Mouse (Mus musculus) ES-E14 (cell line): Measurements from ENCODE around the gene Ptprt. TPM values are rescaled to one million over a fixed set of nuclear protein-coding genes. Genes with fewer than 3 reads are reported as not detected.

ENCODE experiments used
- DNase-seq: peaks from one replicate; pipeline ENCODE4 v3.0.0-alpha.2; 2013; ENCODE audit warnings: low read depth, low spot score
- H3K27ac ChIP-seq: 2 replicates; pipeline ENCODE4 v1.5.1; 2012; ENCODE audit warnings: low read depth, mild to moderate bottlenecking, low read length, moderate library complexity, mixed read lengths; ENCODE audit not compliant: poor library complexity, insufficient read depth, severe bottlenecking
- H3K36me3 ChIP-seq: 2 replicates; pipeline ENCODE4 v1.6.1; 2012; ENCODE audit warnings: mild to moderate bottlenecking, low read length, moderate library complexity, mixed read lengths; ENCODE audit not compliant: control insufficient read depth, poor library complexity, insufficient read depth, severe bottlenecking
- H3K4me1 ChIP-seq, 2 experiments: fragments of 150-350 bp in 1 of 2; sonication (generic) in 1 of 2; 2 replicates each; pipeline ENCODE4 v1.6.1; 2012; ENCODE audit warnings: low read length in 2 of 2, mild to moderate bottlenecking in 1 of 2, mixed read lengths in 1 of 2; ENCODE audit not compliant: control insufficient read depth in 2 of 2, insufficient read depth in 2 of 2, poor library complexity in 1 of 2
- H3K4me3 ChIP-seq, 2 experiments: fragments of 150-350 bp in 1 of 2; sonication (generic) in 1 of 2; 2 replicates each; pipeline ENCODE4 v1.5.1; 2012; ENCODE audit warnings: low read length in 2 of 2, low read depth in 1 of 2, mild to moderate bottlenecking in 1 of 2, mixed read lengths in 1 of 2; ENCODE audit not compliant: insufficient read depth in 1 of 2, poor library complexity in 1 of 2, severe bottlenecking in 1 of 2
- H3K9ac ChIP-seq: 2 replicates; pipeline ENCODE4 v1.6.1; 2012; ENCODE audit warnings: low read depth, mild to moderate bottlenecking, low read length, mixed read lengths; ENCODE audit not compliant: poor library complexity, insufficient read depth, severe bottlenecking
- H3K9me3 ChIP-seq: fragments of 150-350 bp; sonication (generic); 2 replicates; pipeline ENCODE4 v1.6.1; 2012; ENCODE audit warnings: low read depth, mild to moderate bottlenecking, low read length; ENCODE audit not compliant: control insufficient read depth, insufficient read depth
- CHD2 ChIP-seq: IDR thresholded peaks from 2 replicates; pipeline ENCODE4 v1.6.1; 2014; ENCODE audit warnings: mild to moderate bottlenecking, low read depth, low read length, inconsistent platforms
- HCFC1 ChIP-seq: IDR thresholded peaks from 2 replicates; pipeline ENCODE4 v1.6.1; 2012; ENCODE audit warnings: low read length, inconsistent platforms, borderline replicate concordance; ENCODE audit not compliant: insufficient read depth
- MAFK ChIP-seq: IDR thresholded peaks from 2 replicates; pipeline ENCODE4 v1.6.1; 2014; ENCODE audit warnings: mild to moderate bottlenecking, low read depth, low read length, inconsistent platforms; ENCODE audit not compliant: insufficient read depth
- ZC3H11A ChIP-seq: IDR thresholded peaks from 2 replicates; pipeline ENCODE4 v1.6.1; 2012; ENCODE audit warnings: low read depth, mild to moderate bottlenecking, inconsistent platforms, low read length, borderline replicate concordance
- ZNF384 ChIP-seq: IDR thresholded peaks from 2 replicates; pipeline ENCODE4 v1.6.1; 2012; ENCODE audit warnings: low read depth, low read length, inconsistent platforms
- in situ Hi-C, 2 experiments: fragments of 600-800 bp; cut with MboI; formaldehyde crosslinking; loops; one replicate each; pipeline ENCODE4 v1.15.1; 2025; ENCODE audit warnings: low sequenced_read_pairs in 2 of 2, inconsistent platforms in 1 of 2; ENCODE audit not compliant: unreplicated experiment in 2 of 2
- total RNA-seq: library from RNA; depleted of rRNA; stranded (reverse); fragments of 300-350 nt; gene quantifications from 2 replicates; pipeline ENCODE4 v1.2.3, GENCODE M21; 2012

Gene Ptprt
- total RNA-seq, 1 experiment = 0.40 TPM

DNA sequence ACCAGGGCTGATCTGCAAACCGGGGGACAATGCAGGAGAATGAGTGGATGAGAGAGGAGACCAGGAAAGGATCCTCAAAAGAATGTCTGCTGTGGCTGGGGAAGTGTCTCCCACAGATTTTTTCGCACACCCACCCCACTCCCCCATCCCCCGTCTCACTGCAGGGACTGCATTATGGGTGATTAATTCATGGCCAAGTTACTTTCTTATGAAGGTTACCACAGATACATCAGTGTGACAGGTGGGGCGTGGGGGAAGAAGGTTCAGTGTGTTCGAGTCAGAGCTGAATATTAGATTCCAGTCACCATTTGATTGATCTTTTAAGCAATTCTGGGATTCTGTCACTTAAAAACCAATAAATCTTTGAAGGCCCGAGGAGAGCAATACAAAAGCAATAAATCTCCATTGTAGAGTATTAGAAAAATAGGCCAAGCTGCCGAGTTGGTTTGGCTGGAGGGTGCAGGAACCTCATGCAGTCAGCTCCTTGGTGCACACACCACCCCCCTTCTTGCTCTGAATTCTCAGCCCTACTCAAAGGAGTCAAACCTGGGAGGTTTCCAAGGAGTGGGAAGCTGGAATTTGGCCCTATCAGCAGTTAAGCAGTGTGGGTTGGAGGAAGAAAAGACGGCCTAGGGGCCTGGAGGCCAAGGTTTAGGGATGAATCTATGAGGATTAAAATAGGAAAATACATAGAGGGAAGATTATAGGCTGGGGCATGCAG, 854.5 kb downstream of the Ptprt start:
- DNase-seq = no peak
- in situ Hi-C loops = no loop called here

DNA sequence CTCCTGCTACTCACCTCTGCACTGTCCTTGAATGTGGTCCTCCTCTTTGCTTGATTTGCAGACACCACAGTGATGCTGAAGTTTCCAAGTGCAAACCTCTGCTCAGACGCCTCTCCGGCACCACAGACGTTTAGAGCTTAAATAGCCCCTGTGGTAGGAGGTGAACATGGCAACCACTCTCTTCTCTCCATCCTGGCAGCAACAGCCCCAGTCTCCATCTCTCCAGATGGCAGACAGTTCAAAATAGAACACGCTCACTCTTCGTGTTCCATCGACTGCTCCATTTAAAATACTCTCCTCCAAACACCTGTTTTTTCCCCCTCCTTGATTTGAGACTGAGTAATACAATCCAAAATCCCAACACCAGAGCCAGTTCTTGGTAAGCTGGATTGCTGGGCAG, 861.0 kb downstream of the Ptprt start:
- TF ChIP-seq HCFC1 (no peak), ZNF384 (no peak), ZC3H11A (no peak), CHD2 (no peak), MAFK (no peak)
- Histone ChIP-seq H3K27ac (no peak overlapping the region), H3K36me3 (no peaks in the 10 kb centered on the region), H3K4me3 (no peak overlapping the region), H3K4me1 (no peaks in the 10 kb centered on the region), H3K9ac (no peak overlapping the region), H3K9me3 (no peaks in the 10 kb centered on the region)
- in situ Hi-C loops = no loop called here
- DNase-seq = no peak

More for the DNA sequence above, 854.5 kb downstream of the Ptprt start:
- H3K27ac ChIP-seq = no peak overlapping the region
- no peak overlapping the region for H3K4me3 ChIP-seq
- TF ChIP-seq ZNF384 (no peak), MAFK (no peak), CHD2 (no peak), HCFC1 (no peak), ZC3H11A (no peak)
- H3K9ac ChIP-seq = no peak overlapping the region
- H3K36me3 ChIP-seq = no peaks in the 10 kb centered on the region
- no peaks in the 10 kb centered on the region for H3K9me3 ChIP-seq
- H3K4me1 ChIP-seq = no peaks in the 10 kb centered on the region

DNA sequence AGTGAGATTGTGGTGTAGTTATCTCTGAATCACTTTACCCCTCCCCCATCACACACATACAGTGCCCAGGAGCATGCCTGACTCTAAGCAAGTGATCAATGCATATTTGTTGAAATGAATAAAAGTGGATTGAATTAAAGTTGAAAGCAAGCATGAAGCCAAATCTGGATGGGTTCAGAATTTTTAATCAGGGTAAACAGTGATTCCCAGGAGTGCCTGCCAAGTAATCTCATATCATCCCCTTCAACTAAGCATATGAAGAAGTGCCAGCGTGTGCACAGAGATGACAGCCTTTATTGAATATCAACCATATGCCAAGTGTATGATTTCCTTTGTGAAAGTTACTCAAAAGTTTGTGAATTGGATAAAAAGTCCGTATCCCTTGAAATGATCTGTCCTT, 893.4 kb downstream of the Ptprt start:
- TF ChIP-seq HCFC1 = no peak
- TF ChIP-seq MAFK = no peak
- no peak for TF ChIP-seq ZC3H11A
- no peak for TF ChIP-seq ZNF384
- no peak for TF ChIP-seq CHD2
- no peak for DNase-seq
- H3K9me3 ChIP-seq = no peaks in the 10 kb centered on the region

DNA sequence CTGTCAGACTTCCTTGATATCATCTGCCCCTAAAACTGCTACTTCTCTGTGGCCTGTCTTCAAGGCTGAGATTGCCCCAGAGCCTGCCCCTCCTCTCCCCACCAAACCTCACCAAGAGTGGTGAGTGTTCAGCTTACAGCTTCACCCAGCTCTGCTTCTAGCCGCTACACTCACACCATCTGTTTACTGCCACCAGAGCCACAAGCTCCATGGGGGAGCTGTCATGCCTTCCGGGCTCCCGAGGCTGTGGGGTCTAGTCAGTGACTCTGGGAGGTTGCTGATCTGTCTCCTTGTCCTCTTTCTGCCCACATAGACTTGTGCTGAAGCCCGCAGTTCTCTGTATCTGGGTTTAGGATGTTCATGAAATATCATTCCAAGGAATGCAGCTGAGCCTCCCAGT, 947.9 kb downstream of the Ptprt start:
- TF ChIP-seq CHD2 (no peak), ZC3H11A (no peak), HCFC1 (no peak), MAFK (no peak)
- H3K4me3 ChIP-seq = no peak overlapping the region
- H3K36me3 ChIP-seq = no peaks in the 10 kb centered on the region
- no peak overlapping the region for H3K27ac ChIP-seq
- in situ Hi-C loops = no loop called here
- no peaks in the 10 kb centered on the region for H3K9me3 ChIP-seq
- no peak overlapping the region for H3K9ac ChIP-seq
- no peaks in the 10 kb centered on the region for H3K4me1 ChIP-seq
- no peak for DNase-seq

More for the DNA sequence above, 893.4 kb downstream of the Ptprt start:
- Histone ChIP-seq H3K4me3 (no peak overlapping the region), H3K9ac (no peak overlapping the region), H3K4me1 (no peaks in the 10 kb centered on the region), H3K27ac (no peak overlapping the region), H3K36me3 (no peaks in the 10 kb centered on the region)
- in situ Hi-C loops = no loop called here

DNA sequence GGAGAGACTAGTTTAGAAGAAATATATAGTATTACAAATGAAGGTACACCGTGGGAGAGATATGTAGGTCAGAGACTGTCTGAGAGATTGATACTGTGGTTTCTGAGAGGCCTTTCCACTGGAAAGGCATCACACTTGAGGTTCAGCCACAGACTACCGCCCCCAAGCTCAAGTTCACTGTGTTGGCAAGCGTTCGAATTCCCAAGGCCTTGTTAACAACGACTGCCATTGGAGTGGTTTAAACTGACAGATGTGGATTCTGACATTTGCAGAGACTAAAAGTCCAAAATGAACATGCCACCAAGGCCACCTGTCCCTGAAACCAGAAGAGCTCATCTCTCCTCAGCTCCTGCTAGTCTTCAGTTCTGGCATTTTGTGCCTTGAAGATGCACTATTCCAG, 951.6 kb downstream of the Ptprt start:
- Histone ChIP-seq H3K36me3 (no peaks in the 10 kb centered on the region), H3K27ac (no peak overlapping the region), H3K4me1 (no peaks in the 10 kb centered on the region), H3K9me3 (no peaks in the 10 kb centered on the region), H3K4me3 (no peak overlapping the region), H3K9ac (no peak overlapping the region)
- TF ChIP-seq HCFC1 = no peak
- no peak for TF ChIP-seq ZNF384
- no peak for TF ChIP-seq MAFK
- no peak for TF ChIP-seq ZC3H11A
- TF ChIP-seq CHD2 = no peak
- in situ Hi-C loops = no loop called here
- DNase-seq = no peak
